Mouse (Mus musculus) testis, adult 2 months (tissue): ENCODE data around the gene Ifnl3.

ENCODE experiments used
- CTCF ChIP-seq: fragments of 200-500 bp; IDR thresholded peaks from 2 replicates; pipeline ENCODE4 v1.5.1; 2012; ENCODE audit warnings: low read depth, mild to moderate bottlenecking, inconsistent platforms, low read length, moderate library complexity; ENCODE audit not compliant: control insufficient read depth, insufficient read depth, insufficient replicate concordance
- POLR2A ChIP-seq: fragments of 200-500 bp; IDR thresholded peaks from 2 replicates; pipeline ENCODE4 v1.6.1; 2012; ENCODE audit warnings: low read depth, mild to moderate bottlenecking, inconsistent platforms, low read length, moderate library complexity; ENCODE audit not compliant: control insufficient read depth

DNA sequence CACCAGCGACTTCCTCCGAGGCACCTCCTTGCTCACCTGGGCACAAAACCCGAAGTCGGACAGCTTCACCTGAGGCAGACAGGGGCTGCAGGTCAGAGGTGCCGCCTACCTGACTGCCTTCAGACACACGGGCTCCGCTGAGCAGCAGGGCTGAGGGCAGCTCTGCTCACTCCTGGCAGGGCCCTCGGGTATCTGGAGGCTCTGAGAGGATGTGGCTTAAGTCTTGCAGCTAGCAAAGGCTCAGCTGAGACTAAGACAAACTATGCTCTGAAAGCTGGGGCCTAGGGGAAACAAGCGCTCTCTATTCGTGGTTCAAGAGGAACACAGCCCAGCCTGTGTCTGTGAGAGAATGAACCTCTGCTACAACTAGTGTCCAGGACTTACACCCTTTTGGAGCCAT, 38.2 kb downstream of the Ifnl3 start:
- TF ChIP-seq POLR2A (no peak), CTCF (no peak)
